Mouse (Mus musculus) kidney, embryonic 14.5 days (tissue): Measurements from ENCODE around the gene Phf21b. TPM values are rescaled to one million over a fixed set of nuclear protein-coding genes. Genes with fewer than 3 reads are reported as not detected.

ENCODE experiments used
- polyA plus RNA-seq: library from polyadenylated mRNA; unstranded; fragments of >200 nt; fragmentation: Nextera tagmentation; extraction: Ambion mirVana; gene quantifications from 2 replicates; pipeline ENCODE4 v1.2.1, GENCODE M21; 2014

Phf21b gene
- polyA plus RNA-seq, 1 experiment from 2014 or later: 1.8 TPM

Other genes starting within 250 kb of the Phf21b start
- 27.2 and 34.8 TPM in 2 replicates for gene Prr5, start 186.4 kb downstream of the Phf21b start, polyA plus RNA-seq
- gene Arhgap8, start 136.0 kb downstream of the Phf21b start, polyA plus RNA-seq: 8.7 and 10.2 TPM in 2 replicates
- gene Gm29666, start 64.0 kb upstream of the Phf21b start, polyA plus RNA-seq: 0.60 and 0.74 TPM in 2 replicates
- gene Nup50, start 67.4 kb upstream of the Phf21b start, polyA plus RNA-seq: 23.8 and 50.8 TPM in 2 replicates
- 6.6 TPM in 2 replicates for gene 5031439G07Rik, start 132.5 kb upstream of the Phf21b start, polyA plus RNA-seq
- gene Upk3a, start 161.1 kb upstream of the Phf21b start, polyA plus RNA-seq: 11.9 and 12.6 TPM in 2 replicates
- 17.3 and 23.2 TPM in 2 replicates for gene Fam118a, start 172.9 kb upstream of the Phf21b start, polyA plus RNA-seq